Mouse (Mus musculus) adipose tissue, adult 10 weeks (tissue): ENCODE measurements around the gene Rbm6. TPM values are rescaled to one million over a fixed set of nuclear protein-coding genes. Genes with fewer than 3 reads are reported as not detected.

ENCODE experiments used
- polyA plus RNA-seq: library from polyadenylated mRNA; stranded (reverse); fragments of 350-450 nt; fragmentation: Illumina TruSeq; extraction: RNeasy Lipid Tissue Mini Kit (QIAGEN cat#74804); gene quantifications from one replicate; pipeline ENCODE4 v1.2.3, GENCODE M21; 2014; ENCODE audit warnings: low read depth, low replicate concordance

Rbm6 gene
- polyA plus RNA-seq, result 49.4 TPM

DNA sequence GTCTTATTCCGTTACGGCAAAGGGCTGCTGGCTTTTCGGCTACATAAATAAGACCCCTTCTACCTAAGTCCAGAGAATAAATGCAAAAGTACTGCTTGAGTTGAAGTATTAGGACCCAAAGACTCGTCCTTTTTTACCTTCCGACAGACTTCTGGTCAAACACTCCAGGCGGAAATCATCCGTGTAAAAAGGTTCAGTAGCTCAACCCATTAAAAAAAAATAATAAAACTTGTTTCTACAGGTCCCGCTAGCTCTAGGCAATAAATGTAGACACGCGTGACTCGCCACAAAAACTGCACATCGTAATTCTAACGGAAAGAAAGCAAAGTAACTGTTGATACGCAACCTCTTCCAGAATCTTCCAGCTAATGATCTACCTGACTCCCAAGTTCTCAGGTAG, at the start of gene Rbm6:
TSS of gene Rbm6 (minus strand) at position 101 of the 400 bp plus-strand sequence.

GRCm38 (mm10) chr9:107906252-107906966, 33.4 kb upstream of the Rbm6 start, which contains the start of gene Mst1r:
TSS of gene Mst1r (plus strand) at chr9:107906873.

DNA sequence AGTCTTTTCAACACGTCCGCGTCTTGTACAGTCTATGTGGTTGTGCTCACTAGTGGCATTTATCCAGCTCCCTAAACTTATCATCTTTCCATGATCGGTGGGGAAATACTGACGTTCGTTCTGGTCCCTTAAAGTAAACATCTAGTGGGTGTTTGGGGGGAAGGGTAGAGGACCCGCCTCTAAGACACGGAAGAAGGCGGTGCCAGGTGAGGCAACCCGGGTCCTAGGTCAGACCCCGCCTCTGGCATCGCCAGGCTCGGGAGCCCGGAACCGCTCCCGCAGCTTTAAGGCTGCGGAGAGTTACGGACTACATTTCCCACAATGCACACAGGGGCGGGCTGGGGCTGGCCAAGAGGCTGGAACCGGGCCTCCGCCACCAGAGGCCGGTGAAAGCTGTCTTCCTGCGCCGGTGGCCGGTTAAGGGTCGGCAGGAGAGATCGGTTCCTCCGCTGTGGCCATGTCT, 14.8 kb upstream of the Rbm6 start, which contains the start of gene Mon1a:
TSS of gene Mon1a (plus strand) at position 348 of the 463 bp plus-strand sequence.

GRCm38 (mm10) chr9:107770374-107771290, 102.4 kb downstream of the Rbm6 start, which contains the start of gene Rbm5:
TSS of gene Rbm5 (minus strand) at chr9:107770996.

Other genes with a start within 250 kb of the Rbm6 start
- gene Gnai2, start 237.9 kb downstream of the Rbm6 start, polyA plus RNA-seq, result 290 TPM
- gene Slc38a3, start 203.7 kb downstream of the Rbm6 start, polyA plus RNA-seq, result 7.4 TPM
- gene Gnat1, start 193.5 kb downstream of the Rbm6 start, polyA plus RNA-seq, result not detected
- gene Sema3f, start 162.8 kb downstream of the Rbm6 start, polyA plus RNA-seq, result 24.8 TPM
- 101 TPM for gene Rbm5, start 102.2 kb downstream of the Rbm6 start, polyA plus RNA-seq
- gene Mon1a, start 14.9 kb upstream of the Rbm6 start, polyA plus RNA-seq, result 14.8 TPM
- gene Mst1r, start 33.6 kb upstream of the Rbm6 start, polyA plus RNA-seq, result 10.8 TPM
- gene Actl11, start 55.2 kb upstream of the Rbm6 start, polyA plus RNA-seq, result 5.8 TPM
- gene Camkv, start 62.4 kb upstream of the Rbm6 start, polyA plus RNA-seq, result 0.51 TPM
- gene Traip, start 76.9 kb upstream of the Rbm6 start, polyA plus RNA-seq, result 1.1 TPM
- 30.8 TPM for gene Uba7, start 102.3 kb upstream of the Rbm6 start, polyA plus RNA-seq
- 1.5 TPM for gene Gm20661, start 109.8 kb upstream of the Rbm6 start, polyA plus RNA-seq
- gene Inka1, start 112.6 kb upstream of the Rbm6 start, polyA plus RNA-seq, result 7.1 TPM
- 13.2 TPM for gene Cdhr4, start 119.3 kb upstream of the Rbm6 start, polyA plus RNA-seq
- 1.5 TPM for gene Gm20662, start 123.1 kb upstream of the Rbm6 start, polyA plus RNA-seq
- gene Ip6k1, start 129.3 kb upstream of the Rbm6 start, polyA plus RNA-seq, result 73.8 TPM
- 51.6 TPM for gene Gmppb, start 176.0 kb upstream of the Rbm6 start, polyA plus RNA-seq
- 4.1 TPM for gene Amigo3, start 179.9 kb upstream of the Rbm6 start, polyA plus RNA-seq
- 0.15 TPM for gene Mst1, start 207.2 kb upstream of the Rbm6 start, polyA plus RNA-seq
- gene Rnf123, start 210.1 kb upstream of the Rbm6 start, polyA plus RNA-seq, result 44.0 TPM
- 51.9 TPM for gene Apeh, start 221.4 kb upstream of the Rbm6 start, polyA plus RNA-seq